Mouse (Mus musculus) kidney, postnatal 0 days (tissue): ENCODE results near the gene Pgghg. TPM values are rescaled to one million over a fixed set of nuclear protein-coding genes. Genes with fewer than 3 reads are reported as not detected.
A peak's percentile ranks its signal among the peaks of the same experiment; 100 is the strongest.

Experiments
- ATAC-seq: fragments of 200-750 bp; cut with Nextera tagmentation; replicated peaks from 2 replicates; pipeline ENCODE4 v1.8.0; 2017; ENCODE audit warnings: low read depth, moderate number of reproducible peaks, moderate TSS enrichment, moderate library complexity; ENCODE audit not compliant: low FRiP score
- DNase-seq: peaks from one replicate; pipeline ENCODE4 v3.0.0-alpha.2; 2016; ENCODE audit warnings: low spot score
- H3K27ac ChIP-seq: fragments of 300-500 bp; sonication (generic); 2 replicates; pipeline ENCODE4 v1.5.1; 2014; ENCODE audit warnings: mild to moderate bottlenecking
- H3K27me3 ChIP-seq: fragments of 300-500 bp; sonication (generic); 2 replicates; pipeline ENCODE4 v1.6.1; 2014; ENCODE audit warnings: low read length, mixed read lengths; ENCODE audit not compliant: insufficient read depth
- H3K36me3 ChIP-seq: fragments of 300-500 bp; sonication (generic); 2 replicates; pipeline ENCODE4 v1.6.1; 2014; ENCODE audit warnings: low read length, mixed read lengths; ENCODE audit not compliant: insufficient read depth
- H3K4me1 ChIP-seq: fragments of 300-500 bp; sonication (generic); replicated peaks from 2 replicates; pipeline ENCODE4 v1.6.1; 2014; ENCODE audit warnings: antibody characterized with exemption, low read length, mixed read lengths; ENCODE audit not compliant: insufficient read depth
- H3K4me2 ChIP-seq: fragments of 300-500 bp; sonication (generic); 2 replicates; pipeline ENCODE4 v1.6.1; 2014; ENCODE audit warnings: mild to moderate bottlenecking, low read length, moderate library complexity, mixed read lengths
- H3K4me3 ChIP-seq: fragments of 300-500 bp; sonication (generic); replicated peaks from 2 replicates; pipeline ENCODE4 v1.5.1; 2014; ENCODE audit warnings: low read depth, low read length
- H3K9ac ChIP-seq: fragments of 300-500 bp; sonication (generic); 2 replicates; pipeline ENCODE4 v1.6.1; 2014; ENCODE audit warnings: low read depth, low read length
- H3K9me3 ChIP-seq: fragments of 300-500 bp; sonication (generic); replicated peaks from 2 replicates; pipeline ENCODE4 v1.6.1; 2016; ENCODE audit warnings: low read length, inconsistent platforms, mixed read lengths
- CTCF ChIP-seq: IDR thresholded peaks from 2 replicates; pipeline ENCODE4 v1.5.1; 2016; ENCODE audit warnings: antibody characterized with exemption, low read depth, mild to moderate bottlenecking, moderate library complexity
- WGBS: fragments of 180-500 bp; shearing (Covaris S2); extraction: QIAGEN DNeasy Blood & Tissue Kit; methylation state at CpG from one replicate; pipeline ENCODE4 v1.1.7; 2014; 5-methylcytosine and 5-hydroxymethylcytosine counted together
- polyA plus RNA-seq: library from polyadenylated mRNA; unstranded; fragments of >200 nt; fragmentation: Nextera tagmentation; extraction: Ambion mirVana; gene quantifications from 2 replicates; pipeline ENCODE4 v1.2.1, GENCODE M21; 2015

Gene Pgghg
- polyA plus RNA-seq, 1 experiment from 2014 or later: 20.3 TPM

DNA sequence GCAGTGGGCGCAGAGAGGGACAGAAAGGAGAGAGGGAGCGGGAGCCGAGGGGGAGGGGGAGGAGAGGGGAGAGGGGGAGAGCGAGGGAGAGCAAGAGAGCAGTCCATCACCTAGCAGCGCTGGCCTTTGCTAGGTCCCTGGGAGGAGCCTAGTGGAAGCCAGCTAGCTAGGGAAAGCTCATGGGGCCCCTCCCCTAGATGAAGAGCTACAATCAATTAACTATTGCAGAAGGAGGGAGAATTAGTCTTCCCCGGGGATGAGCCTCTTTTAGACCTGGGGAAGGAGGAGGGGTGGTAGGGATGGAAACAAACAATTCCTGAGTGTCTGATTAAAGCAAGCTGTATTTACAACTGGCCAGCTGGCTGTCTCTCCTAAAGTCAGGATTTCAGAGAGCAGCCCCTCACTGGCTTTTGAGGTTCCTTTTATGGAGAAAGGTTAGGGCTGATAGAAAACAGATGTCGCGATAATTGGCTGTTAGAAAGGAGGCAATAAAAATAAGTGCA lies 1.5 kb upstream of the Pgghg start:
- Histone ChIP-seq H3K4me1 (0 out of 2 replicates have a peak, but pooled peaks cover 3% of the 10 kb centered on the region), H3K4me2 (peak overlapping the region; percentile 30; the same call in 1 of the 2 replicates), H3K9ac (no peak overlapping the region), H3K27ac (no peak overlapping the region), H3K36me3 (0 out of 2 replicates have a peak, but pooled peaks cover under 1% of the 10 kb centered on the region), H3K27me3 (no peaks in the 10 kb centered on the region), H3K4me3 (no peak overlapping the region), H3K9me3 (no peaks in the 10 kb centered on the region)
- 8% methylated on average over 8 of the region's 8 CpGs for WGBS
- DNase-seq (peak; percentile 79), ATAC-seq (no peak)
- no peak for TF ChIP-seq CTCF

DNA sequence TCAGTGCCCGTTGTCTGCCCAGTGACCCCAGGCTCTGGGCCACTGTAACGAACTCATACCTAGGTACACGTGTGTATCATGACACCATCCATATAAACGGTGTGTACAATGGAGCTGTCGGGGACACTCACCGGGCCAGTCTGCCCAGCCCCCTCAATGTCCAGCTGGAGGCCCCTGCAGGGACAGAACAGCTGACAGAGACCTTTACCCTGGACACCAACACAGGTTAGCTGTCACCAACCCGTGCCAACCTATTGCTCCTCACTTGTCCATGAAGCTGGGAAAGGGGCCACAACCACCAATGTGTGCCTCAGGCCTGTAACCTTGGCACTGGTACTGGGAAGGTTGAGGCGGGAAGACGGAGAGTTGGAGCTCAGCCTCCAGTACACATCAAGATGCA lies 1.1 kb downstream of the Pgghg start:
- DNase-seq: no peak
- H3K9ac ChIP-seq: peak overlapping the region; percentile 65

DNA sequence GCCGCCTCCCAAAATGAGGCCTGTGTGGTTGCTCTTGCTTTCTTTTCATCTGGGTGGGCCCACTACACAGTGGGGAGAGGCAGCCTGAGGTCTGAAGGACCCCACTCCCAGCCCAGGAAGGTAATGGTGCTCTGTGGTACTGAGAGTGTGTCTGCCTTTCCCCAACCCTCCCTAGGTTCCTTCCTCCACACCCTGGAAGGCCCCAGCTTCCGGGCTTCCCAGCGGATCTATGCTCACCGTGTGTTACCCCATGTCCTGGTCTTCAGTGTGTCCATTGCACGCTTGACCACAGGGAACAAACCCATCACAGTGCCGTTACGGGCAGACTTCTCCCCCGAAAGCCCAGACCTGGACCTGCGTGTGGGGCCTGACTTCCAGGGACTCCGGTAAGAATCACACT lies 1.6 kb downstream of the Pgghg start:
- Histone ChIP-seq H3K27ac (0 out of 2 replicates have a peak overlapping the region, but pooled peaks have one; percentile 88), H3K9ac (no peak overlapping the region), H3K4me3 (no peak overlapping the region), H3K9me3 (no peaks in the 10 kb centered on the region), H3K27me3 (no peaks in the 10 kb centered on the region), H3K36me3 (0 out of 2 replicates have a peak, but pooled peaks cover 15% of the 10 kb centered on the region), H3K4me1 (0 out of 2 replicates have a peak, but pooled peaks cover 3% of the 10 kb centered on the region), H3K4me2 (no peak overlapping the region)
- no peak for TF ChIP-seq CTCF
- ATAC-seq: no peak
- 84% methylated on average over 10 of the region's 10 CpGs for WGBS
- DNase-seq: no peak

More for the DNA sequence above, 1.1 kb downstream of the Pgghg start:
- Histone ChIP-seq H3K4me3 (peak overlapping the region; percentile 45), H3K27ac (peak overlapping the region; percentile 88), H3K36me3 (0 out of 2 replicates have a peak, but pooled peaks cover 12% of the 10 kb centered on the region), H3K4me1 (0 out of 2 replicates have a peak, but pooled peaks cover 3% of the 10 kb centered on the region), H3K27me3 (no peaks in the 10 kb centered on the region), H3K9me3 (no peaks in the 10 kb centered on the region), H3K4me2 (peak overlapping the region; percentile 62)
- no peak; the same call in 1 of the 2 replicates for ATAC-seq
- 43% methylated on average over 9 of the region's 9 CpGs for WGBS
- TF ChIP-seq CTCF: no peak

DNA sequence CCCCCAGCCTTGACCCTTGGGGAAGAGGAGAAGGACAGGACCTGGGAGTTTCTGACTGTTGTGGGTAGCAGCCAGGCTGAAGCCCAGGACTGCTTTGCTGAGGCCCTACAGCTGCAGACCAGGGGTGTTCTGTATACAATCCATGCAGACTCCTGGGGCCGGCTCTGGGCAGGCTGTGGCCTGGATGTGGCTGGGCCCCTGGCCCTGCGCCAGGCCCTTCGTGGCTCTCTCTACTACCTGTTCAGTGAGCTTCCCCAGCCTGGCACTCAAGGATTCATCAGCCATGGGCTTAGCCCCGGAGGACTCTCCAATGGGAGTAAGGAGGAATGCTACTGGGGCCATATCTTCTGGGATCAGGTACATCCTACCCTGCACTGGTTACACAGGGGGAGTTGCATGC lies 2.2 kb downstream of the Pgghg start:
- no peaks in the 10 kb centered on the region for H3K9me3 ChIP-seq
- no peak for TF ChIP-seq CTCF
- WGBS: 81% methylated on average over 4 of the region's 4 CpGs
- 0 out of 2 replicates have a peak, but pooled peaks cover 3% of the 10 kb centered on the region for H3K4me1 ChIP-seq
- H3K36me3 ChIP-seq: 0 out of 2 replicates have a peak, but pooled peaks cover 16% of the 10 kb centered on the region
- no peak overlapping the region for H3K4me2 ChIP-seq
- no peak overlapping the region for H3K4me3 ChIP-seq
- H3K27me3 ChIP-seq: no peaks in the 10 kb centered on the region
- H3K27ac ChIP-seq: no peak overlapping the region
- ATAC-seq: no peak
- no peak for DNase-seq
- no peak overlapping the region for H3K9ac ChIP-seq

DNA sequence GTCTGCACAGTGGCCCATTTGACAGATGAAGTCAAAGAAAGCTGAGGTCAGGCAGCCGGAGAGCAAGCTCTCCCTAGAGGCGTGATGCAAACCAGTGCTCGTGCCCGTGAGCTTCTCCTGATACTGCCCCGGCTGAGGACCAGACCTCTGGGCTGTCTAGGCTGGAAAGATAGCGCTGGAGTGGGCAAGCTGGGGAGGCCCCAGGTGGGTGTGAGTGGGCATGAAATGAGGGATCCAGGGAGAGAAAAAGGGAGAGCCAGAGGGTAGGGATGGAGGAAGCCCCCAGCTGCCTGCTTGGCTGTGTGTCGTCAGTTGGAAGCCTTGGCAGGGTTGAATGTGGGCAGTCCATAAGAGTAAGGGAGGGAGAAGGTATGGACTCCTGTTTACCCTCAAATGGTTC lies 3.0 kb downstream of the Pgghg start:
- H3K4me1 ChIP-seq: 0 out of 2 replicates have a peak, but pooled peaks cover 3% of the 10 kb centered on the region
- DNase-seq (no peak), ATAC-seq (no peak)
- H3K36me3 ChIP-seq: 0 out of 2 replicates have a peak, but pooled peaks cover 21% of the 10 kb centered on the region
- no peak overlapping the region for H3K27ac ChIP-seq
- WGBS: 83% methylated on average over 7 of the region's 7 CpGs
- no peak overlapping the region for H3K4me3 ChIP-seq
- no peak overlapping the region for H3K9ac ChIP-seq
- no peaks in the 10 kb centered on the region for H3K9me3 ChIP-seq
- no peak for TF ChIP-seq CTCF
- H3K4me2 ChIP-seq: no peak overlapping the region
- no peaks in the 10 kb centered on the region for H3K27me3 ChIP-seq

DNA sequence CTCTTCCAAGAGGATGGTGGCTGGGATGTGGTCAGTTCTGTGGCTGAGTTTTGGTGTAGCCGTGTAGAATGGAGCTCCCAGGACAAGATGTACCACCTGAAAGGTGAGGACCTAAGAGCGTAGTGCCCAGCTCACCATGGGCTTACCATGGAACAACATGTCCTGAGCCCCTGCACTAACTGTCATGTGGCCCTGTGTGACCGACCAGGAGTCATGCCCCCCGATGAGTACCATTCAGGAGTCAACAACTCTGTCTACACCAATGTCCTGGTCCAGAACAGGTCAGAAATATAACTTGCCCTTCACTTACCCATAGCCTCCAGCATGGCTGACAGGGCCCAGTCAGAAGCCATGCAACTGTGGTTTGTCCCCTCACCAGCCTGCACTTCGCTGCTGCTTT lies 4.1 kb downstream of the Pgghg start:
- no peaks in the 10 kb centered on the region for H3K27me3 ChIP-seq
- 97% methylated on average over 5 of the region's 5 CpGs for WGBS
- no peaks in the 10 kb centered on the region for H3K9me3 ChIP-seq
- H3K4me3 ChIP-seq: no peak overlapping the region
- H3K27ac ChIP-seq: no peak overlapping the region
- no peak for DNase-seq
- no peak for TF ChIP-seq CTCF
- no peak overlapping the region for H3K4me2 ChIP-seq
- ATAC-seq: no peak
- peaks cover 1% of the 10 kb centered on the region; the same call in 1 of the 2 replicates for H3K4me1 ChIP-seq
- 0 out of 2 replicates have a peak, but pooled peaks cover 21% of the 10 kb centered on the region for H3K36me3 ChIP-seq
- H3K9ac ChIP-seq: no peak overlapping the region
